In the genomic region with DNA sequence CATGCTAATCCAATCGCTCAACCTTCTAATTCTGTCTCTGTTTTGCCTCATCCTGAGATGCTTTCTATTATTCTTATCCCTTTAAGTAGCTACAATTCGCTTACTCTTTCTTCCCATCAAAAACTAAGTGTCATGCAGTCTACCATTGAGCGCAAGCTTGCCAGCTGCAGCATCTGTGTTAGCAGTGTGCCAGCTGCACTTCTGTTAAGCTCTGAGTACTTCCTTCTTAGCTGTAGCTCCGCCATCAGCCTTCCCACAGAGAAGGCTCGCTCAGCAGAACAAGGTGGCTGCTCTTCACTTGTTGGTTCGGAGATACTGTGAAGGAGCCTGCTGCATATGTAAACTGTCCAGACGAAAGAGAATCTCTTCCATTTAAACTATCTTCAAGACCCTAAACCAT, we compare ENCODE assay signal across 35 mouse cellular contexts. TPM values are rescaled to one million over a fixed set of nuclear protein-coding genes. Genes with fewer than 3 reads are reported as not detected.
DNase-seq lines count a peak whose midpoint lies in the region; ATAC-seq and TF ChIP-seq lines count a peak whose summit lies in the region.
"Had no signal": no experiment of that assay in that cellular context is flagged by ENCODE, and none has a peak within 500 bp of the region (broad histone marks: within the 10 kb centered on the region; RNA-seq: fewer than 3 reads in every experiment).

No protein-coding gene starts in this region.

- H3K9me3 ChIP-seq in forebrain, postnatal 0 days (ENCODE audit: low read length) = no peaks in the 10 kb centered on the region
- H3K9me3 ChIP-seq in forebrain, embryonic 10.5 days = no peaks in the 10 kb centered on the region
- H3K9me3 ChIP-seq in midbrain, postnatal 0 days (ENCODE audit: low read length) = no peaks in the 10 kb centered on the region
- H3K9me3 ChIP-seq in midbrain, embryonic 14.5 days (ENCODE audit: control insufficient read depth, low read length) = no peaks in the 10 kb centered on the region
- H3K9me3 ChIP-seq: heart, embryonic 13.5 days; hindbrain, embryonic 10.5 days; limb, embryonic 12.5 days; liver, embryonic 15.5 days had no signal

- H3K4me3 ChIP-seq in forebrain, postnatal 0 days (ENCODE audit: low read depth, low read length) = no peak overlapping the region
- no peak overlapping the region for H3K4me3 ChIP-seq in forebrain, embryonic 10.5 days
- no peak overlapping the region for H3K4me3 ChIP-seq in midbrain, postnatal 0 days (ENCODE audit: low read depth, low read length)
- H3K4me3 ChIP-seq in midbrain, embryonic 14.5 days (replicated peaks; ENCODE audit: low read depth, low read length) = no peak overlapping the region
- H3K4me3 ChIP-seq: erythroblast, embryonic 14.5 days; heart, adult 2 months; heart, embryonic 13.5 days; hindbrain, embryonic 10.5 days; limb, embryonic 12.5 days; liver, embryonic 15.5 days had no signal

- no peaks in the 10 kb centered on the region for H3K4me1 ChIP-seq in forebrain, postnatal 0 days (ENCODE audit: insufficient read depth)
- no peaks in the 10 kb centered on the region for H3K4me1 ChIP-seq in forebrain, embryonic 10.5 days
- H3K4me1 ChIP-seq in midbrain, postnatal 0 days (ENCODE audit: insufficient read depth, low read length) = no peaks in the 10 kb centered on the region
- H3K4me1 ChIP-seq in midbrain, embryonic 14.5 days (ENCODE audit: control insufficient read depth, insufficient read depth, low read length) = no peaks in the 10 kb centered on the region
- H3K4me1 ChIP-seq: hindbrain, embryonic 10.5 days; liver, embryonic 15.5 days had no signal

- no peaks in the 10 kb centered on the region for H3K27me3 ChIP-seq in forebrain, postnatal 0 days (ENCODE audit: insufficient read depth, low read length)
- H3K27me3 ChIP-seq in forebrain, embryonic 10.5 days (ENCODE audit: poor library complexity, severe bottlenecking) = no peaks in the 10 kb centered on the region
- no peaks in the 10 kb centered on the region for H3K27me3 ChIP-seq in midbrain, postnatal 0 days (ENCODE audit: insufficient read depth, low read length)
- H3K27me3 ChIP-seq in midbrain, embryonic 14.5 days (ENCODE audit: control insufficient read depth, insufficient read depth, low read length) = no peaks in the 10 kb centered on the region
- H3K27me3 ChIP-seq: heart, embryonic 13.5 days; limb, embryonic 12.5 days; liver, embryonic 15.5 days had no signal

- ATAC-seq in forebrain, postnatal 0 days = peak; percentile 78
- no peak for ATAC-seq in midbrain, postnatal 0 days (ENCODE audit: low FRiP score)
- ATAC-seq in midbrain, embryonic 14.5 days (ENCODE audit: low FRiP score, low TSS enrichment) = no peak
- ATAC-seq in megakaryocyte progenitor cell, adult 5-6 weeks (replicated peaks; ENCODE audit: poor library complexity) = peak; percentile 56; the same call in 1 of the 2 replicates
- no peak for ATAC-seq in monocyte, adult 5-6 weeks (replicated peaks; ENCODE audit: insufficient number of reproducible peaks, low FRiP score, low TSS enrichment, poor library complexity, severe bottlenecking)
- ATAC-seq: CD4-positive, CD25-positive, alpha-beta regulatory T cell, adult 4 months; hindbrain, embryonic 16.5 days; intestine, embryonic 16.5 days had no signal

- DNase-seq in forebrain, postnatal 0 days = peak; percentile 66
- no peak for DNase-seq in forebrain, embryonic 10.5 days (ENCODE audit: extremely low spot score, low spot score)
- DNase-seq in midbrain, postnatal 0 days (ENCODE audit: low spot score) = peak; percentile 31
- no peak for DNase-seq in midbrain, embryonic 14.5 days
- DNase-seq in brain, embryonic 14.5 days (ENCODE audit: low read depth) = peak; percentile 58
- DNase-seq: adrenal gland, postnatal 14 days; cerebellum, adult 18-20 months; gastrocnemius, postnatal 25 days; heart, adult 2 months; heart, postnatal 10 days; kidney, adult 8-10 months; kidney, postnatal 4 days; lung, embryonic 14.5 days; lung, postnatal 14 days; right cerebral cortex, postnatal 25 days; thymus, postnatal 4 days had no signal

- WGBS in forebrain, postnatal 0 days = 75% methylated on average over 7 of the region's 7 CpGs
- WGBS in forebrain, embryonic 10.5 days = 89% methylated on average over 7 of the region's 7 CpGs
- WGBS in midbrain, postnatal 0 days = 81% methylated on average over 7 of the region's 7 CpGs
- WGBS in midbrain, embryonic 14.5 days = 81% methylated on average over 7 of the region's 7 CpGs

- H3K27ac ChIP-seq in forebrain, postnatal 0 days (ENCODE audit: low read depth, low read length) = no peak overlapping the region
- no peak overlapping the region for H3K27ac ChIP-seq in forebrain, embryonic 10.5 days
- no peak overlapping the region for H3K27ac ChIP-seq in midbrain, postnatal 0 days (ENCODE audit: low read depth, low read length)
- no peak overlapping the region for H3K27ac ChIP-seq in midbrain, embryonic 14.5 days (replicated peaks; ENCODE audit: low read depth, low read length)
- H3K27ac ChIP-seq: heart, adult 2 months; heart, embryonic 13.5 days; hindbrain, embryonic 10.5 days; kidney, postnatal 0 days; limb, embryonic 12.5 days; liver, embryonic 15.5 days had no signal

- H3K4me2 ChIP-seq in forebrain, postnatal 0 days (ENCODE audit: low read depth) = no peak overlapping the region
- no peak overlapping the region for H3K4me2 ChIP-seq in midbrain, postnatal 0 days (ENCODE audit: low read depth, low read length, poor library complexity, severe bottlenecking)
- no peak overlapping the region for H3K4me2 ChIP-seq in midbrain, embryonic 14.5 days (ENCODE audit: low read length)
- H3K4me2 ChIP-seq: heart, embryonic 13.5 days; limb, embryonic 12.5 days; liver, embryonic 15.5 days; lung, embryonic 14.5 days; midbrain, embryonic 11.5 days had no signal

- no peak for TF ChIP-seq CTCF in forebrain, postnatal 0 days (IDR thresholded peaks at IDR 0.05; ENCODE audit: low read depth)
- TF ChIP-seq CTCF in midbrain, postnatal 0 days (IDR thresholded peaks at IDR 0.05) = no peak
- TF ChIP-seq CTCF in brain, embryonic 14.5 days (IDR thresholded peaks at IDR 0.05; ENCODE audit: borderline replicate concordance, extremely low read depth, insufficient read depth, insufficient read length) = no peak

- TF ChIP-seq POLR2A in brain, embryonic 14.5 days (IDR thresholded peaks at IDR 0.05; ENCODE audit: borderline replicate concordance, extremely low read depth, insufficient read depth, insufficient read length, poor library complexity, severe bottlenecking) = no peak

- H3K9ac ChIP-seq in forebrain, postnatal 0 days = no peak overlapping the region
- H3K9ac ChIP-seq in midbrain, postnatal 0 days (replicated peaks; ENCODE audit: low read length, poor library complexity, severe bottlenecking) = no peak overlapping the region
- H3K9ac ChIP-seq in midbrain, embryonic 14.5 days (replicated peaks; ENCODE audit: low read length) = no peak overlapping the region
- H3K9ac ChIP-seq: heart, embryonic 13.5 days; limb, embryonic 12.5 days; liver, embryonic 15.5 days; lung, embryonic 14.5 days had no signal

- no peaks in the 10 kb centered on the region for H3K36me3 ChIP-seq in forebrain, postnatal 0 days (ENCODE audit: insufficient read depth)
- H3K36me3 ChIP-seq in forebrain, embryonic 10.5 days (replicated peaks) = no peaks in the 10 kb centered on the region
- H3K36me3 ChIP-seq in midbrain, postnatal 0 days (ENCODE audit: insufficient read depth, low read length) = no peaks in the 10 kb centered on the region
- no peaks in the 10 kb centered on the region for H3K36me3 ChIP-seq in midbrain, embryonic 14.5 days (ENCODE audit: control insufficient read depth, insufficient read depth, low read length)
- H3K36me3 ChIP-seq: heart, embryonic 13.5 days; hindbrain, embryonic 10.5 days; limb, embryonic 12.5 days; liver, embryonic 15.5 days had no signal

RNA-seq across cellular contexts. Expression of gene Dhrs9, which starts 22.1 kb away (rescaled TPM):
- under 0.01 TPM in 1 of 2 replicates, not detected in the other for total RNA-seq in forebrain, postnatal 0 days (2014; rRNA removed)
- not detected in 2 replicates for polyA plus RNA-seq in forebrain, postnatal 0 days (2015; fragmentation: Nextera tagmentation; extraction: Ambion mirVana)
- polyA plus RNA-seq in forebrain, embryonic 10.5 days (2016; fragmentation: Nextera tagmentation; extraction: Ambion mirVana) = not detected in 2 replicates
- total RNA-seq in midbrain, postnatal 0 days (2014; rRNA removed) = not detected in 2 replicates
- polyA plus RNA-seq in midbrain, postnatal 0 days (2015; fragmentation: Nextera tagmentation; extraction: Ambion mirVana) = not detected in 2 replicates
- not detected in 2 replicates for polyA plus RNA-seq in midbrain, embryonic 14.5 days (2014; fragmentation: Nextera tagmentation; extraction: Ambion mirVana)
- not detected in 2 replicates for polyA plus RNA-seq in brain, embryonic 14.5 days (2012; rRNA removed)
- total RNA-seq in megakaryocyte progenitor cell, adult 5-6 weeks (2015) = 0.69 and 1.3 TPM in 2 replicates
- total RNA-seq in megakaryocyte progenitor cell, adult 5-6 weeks (2017) = 0.58 and 1.2 TPM in 2 replicates
- 0.21 TPM in 1 of 3 replicates, not detected in the others for total RNA-seq in monocyte, adult 5-6 weeks (2017)
- total RNA-seq: left cerebral cortex, postnatal 14 days had no signal
- polyA plus RNA-seq: CD4-positive, CD25-positive, alpha-beta regulatory T cell, adult 4 months; cortical plate, adult 2 months; embryonic facial prominence, embryonic 14.5 days; erythroblast, embryonic 14.5 days; heart, embryonic 13.5 days; hindbrain, embryonic 10.5 days; limb, embryonic 12.5 days; lung, embryonic 14.5 days; midbrain, embryonic 11.5 days; neural tube, embryonic 14.5 days; testis, adult 2 months had no signal

RNA-seq across cellular contexts. Expression of gene Abcb11, which starts 59.9 kb away (rescaled TPM):
- 0.10 and 0.15 TPM in 2 replicates for total RNA-seq in forebrain, postnatal 0 days (2014; rRNA removed)
- polyA plus RNA-seq in forebrain, postnatal 0 days (2015; fragmentation: Nextera tagmentation; extraction: Ambion mirVana) = 0.05 and 0.10 TPM in 2 replicates
- not detected in 2 replicates for polyA plus RNA-seq in forebrain, embryonic 10.5 days (2016; fragmentation: Nextera tagmentation; extraction: Ambion mirVana)
- total RNA-seq in midbrain, postnatal 0 days (2014; rRNA removed) = 0.05 TPM in 1 of 2 replicates, not detected in the other
- not detected in 2 replicates for polyA plus RNA-seq in midbrain, postnatal 0 days (2015; fragmentation: Nextera tagmentation; extraction: Ambion mirVana)
- polyA plus RNA-seq in midbrain, embryonic 14.5 days (2014; fragmentation: Nextera tagmentation; extraction: Ambion mirVana) = not detected in 2 replicates
- polyA plus RNA-seq in brain, embryonic 14.5 days (2012; rRNA removed) = 0.04 and 0.11 TPM in 2 replicates
- not detected in 2 replicates for total RNA-seq in megakaryocyte progenitor cell, adult 5-6 weeks (2015)
- not detected in 2 replicates for total RNA-seq in megakaryocyte progenitor cell, adult 5-6 weeks (2017)
- not detected in 3 replicates for total RNA-seq in monocyte, adult 5-6 weeks (2017)
- total RNA-seq: gastrocnemius, postnatal 25 days; heart, adult 2 months; heart, postnatal 10 days; left cerebral cortex, postnatal 14 days had no signal
- polyA plus RNA-seq: cortical plate, adult 2 months; embryonic facial prominence, embryonic 14.5 days; erythroblast, embryonic 14.5 days; heart, adult 2 months; limb, embryonic 12.5 days; lung, embryonic 14.5 days; midbrain, embryonic 11.5 days; neural tube, embryonic 14.5 days; spleen, adult 2 months; stomach, embryonic 14.5 days had no signal

Comparison
In these comparisons a context has a peak if more than half of its experiments do, and no peak if none do; other contexts are left out.
1. DNase-seq: peak in forebrain, postnatal 0 days (single experiment), midbrain, postnatal 0 days (single experiment) and brain, embryonic 14.5 days (single experiment); none in forebrain, embryonic 10.5 days (single experiment) and midbrain, embryonic 14.5 days (single experiment).
2. ATAC-seq: peak in forebrain, postnatal 0 days (single experiment) and megakaryocyte progenitor cell, adult 5-6 weeks (single experiment); none in midbrain, postnatal 0 days (single experiment), midbrain, embryonic 14.5 days (single experiment) and monocyte, adult 5-6 weeks (single experiment).